Mouse (Mus musculus) myocyte (in vitro differentiated cells): ENCODE results near the gene Peli2. TPM values are rescaled to one million over a fixed set of nuclear protein-coding genes. Genes with fewer than 3 reads are reported as not detected.

Source experiments
- H3K27me3 ChIP-seq: one replicate; pipeline ENCODE4 v1.6.1; 2011; ENCODE audit not compliant: control insufficient read depth, insufficient read depth, insufficient read length
- H3K36me3 ChIP-seq: one replicate; pipeline ENCODE4 v1.6.1; 2011; ENCODE audit not compliant: control insufficient read depth, insufficient read depth
- H3K4me2 ChIP-seq: one replicate; pipeline ENCODE4 v1.6.1; 2011; ENCODE audit warnings: low read depth, control low read depth
- H3K4me3 ChIP-seq: one replicate; pipeline ENCODE4 v1.5.1; 2011; ENCODE audit warnings: mild to moderate bottlenecking, control low read depth, moderate library complexity
- H3K79me2 ChIP-seq: one replicate; pipeline ENCODE4 v1.6.1; 2011; ENCODE audit not compliant: control insufficient read depth, insufficient read depth
- H3ac ChIP-seq: one replicate; pipeline ENCODE4 v1.6.1; 2011; ENCODE audit not compliant: control insufficient read depth, insufficient read length
- CEBPB ChIP-seq: IDR thresholded peaks from 2 replicates; pipeline ENCODE4 v1.6.1; 2011; ENCODE audit warnings: mild to moderate bottlenecking, moderate library complexity; ENCODE audit not compliant: poor library complexity, insufficient read depth, severe bottlenecking
- E2F4 ChIP-seq: IDR thresholded peaks from one replicate; pipeline ENCODE4 v1.6.1; 2011; ENCODE audit warnings: mild to moderate bottlenecking, control low read depth, moderate library complexity; ENCODE audit not compliant: insufficient read depth
- MAX ChIP-seq: IDR thresholded peaks from one replicate; pipeline ENCODE4 v1.6.1; 2011; ENCODE audit warnings: low read depth, mild to moderate bottlenecking, control low read depth
- MYOD1 ChIP-seq, 3 experiments: IDR thresholded peaks; one replicate each; pipeline ENCODE4 v1.6.1; 2011; ENCODE audit warnings: control low read depth in 2 of 3, low read depth in 2 of 3, mild to moderate bottlenecking in 2 of 3, moderate library complexity in 1 of 3; ENCODE audit not compliant: insufficient read length in 2 of 3, control insufficient read depth in 1 of 3
- MYOG ChIP-seq, 3 experiments: IDR thresholded peaks; one replicate each; pipeline ENCODE4 v1.6.1; 2011; ENCODE audit warnings: control low read depth in 2 of 3, low read depth in 2 of 3, mild to moderate bottlenecking in 2 of 3; ENCODE audit not compliant: insufficient read length in 2 of 3, control insufficient read depth in 1 of 3, insufficient read depth in 1 of 3
- POLR2A ChIP-seq: IDR thresholded peaks from one replicate; pipeline ENCODE4 v1.6.1; 2011; ENCODE audit warnings: low read depth, mild to moderate bottlenecking, control low read depth, moderate library complexity; ENCODE audit not compliant: insufficient read length
- POLR2AphosphoS2 ChIP-seq: IDR thresholded peaks from one replicate; pipeline ENCODE4 v1.6.1; 2011; ENCODE audit warnings: low read depth, control low read depth; ENCODE audit not compliant: insufficient read length
- REST ChIP-seq: IDR thresholded peaks from one replicate; pipeline ENCODE4 v1.6.1; 2011; ENCODE audit warnings: mild to moderate bottlenecking, control low read depth, moderate library complexity; ENCODE audit not compliant: insufficient read depth, insufficient read length
- SRF ChIP-seq: IDR thresholded peaks from one replicate; pipeline ENCODE4 v1.6.1; 2011; ENCODE audit warnings: low read depth; ENCODE audit not compliant: control insufficient read depth, insufficient read length
- TCF12 ChIP-seq: IDR thresholded peaks from one replicate; pipeline ENCODE4 v1.6.1; 2011; ENCODE audit warnings: mild to moderate bottlenecking, control low read depth; ENCODE audit not compliant: poor library complexity, insufficient read depth, severe bottlenecking
- TCF3 ChIP-seq: IDR thresholded peaks from one replicate; pipeline ENCODE4 v1.6.1; 2011; ENCODE audit warnings: low read depth, control low read depth; ENCODE audit not compliant: insufficient read length
- USF1 ChIP-seq: IDR thresholded peaks from one replicate; pipeline ENCODE4 v1.6.1; 2011; ENCODE audit warnings: low read depth, mild to moderate bottlenecking, control low read depth, moderate library complexity
- polyA plus RNA-seq: library from polyadenylated mRNA; unstranded; fragments of >200 nt; fragmentation: generic; extraction: Trizol; gene quantifications from one replicate; pipeline ENCODE4 v1.2.1, GENCODE M21; 2012; ENCODE audit warnings: missing spikeins

Peli2 gene
- polyA plus RNA-seq, 1 experiment = 15.8 TPM

DNA sequence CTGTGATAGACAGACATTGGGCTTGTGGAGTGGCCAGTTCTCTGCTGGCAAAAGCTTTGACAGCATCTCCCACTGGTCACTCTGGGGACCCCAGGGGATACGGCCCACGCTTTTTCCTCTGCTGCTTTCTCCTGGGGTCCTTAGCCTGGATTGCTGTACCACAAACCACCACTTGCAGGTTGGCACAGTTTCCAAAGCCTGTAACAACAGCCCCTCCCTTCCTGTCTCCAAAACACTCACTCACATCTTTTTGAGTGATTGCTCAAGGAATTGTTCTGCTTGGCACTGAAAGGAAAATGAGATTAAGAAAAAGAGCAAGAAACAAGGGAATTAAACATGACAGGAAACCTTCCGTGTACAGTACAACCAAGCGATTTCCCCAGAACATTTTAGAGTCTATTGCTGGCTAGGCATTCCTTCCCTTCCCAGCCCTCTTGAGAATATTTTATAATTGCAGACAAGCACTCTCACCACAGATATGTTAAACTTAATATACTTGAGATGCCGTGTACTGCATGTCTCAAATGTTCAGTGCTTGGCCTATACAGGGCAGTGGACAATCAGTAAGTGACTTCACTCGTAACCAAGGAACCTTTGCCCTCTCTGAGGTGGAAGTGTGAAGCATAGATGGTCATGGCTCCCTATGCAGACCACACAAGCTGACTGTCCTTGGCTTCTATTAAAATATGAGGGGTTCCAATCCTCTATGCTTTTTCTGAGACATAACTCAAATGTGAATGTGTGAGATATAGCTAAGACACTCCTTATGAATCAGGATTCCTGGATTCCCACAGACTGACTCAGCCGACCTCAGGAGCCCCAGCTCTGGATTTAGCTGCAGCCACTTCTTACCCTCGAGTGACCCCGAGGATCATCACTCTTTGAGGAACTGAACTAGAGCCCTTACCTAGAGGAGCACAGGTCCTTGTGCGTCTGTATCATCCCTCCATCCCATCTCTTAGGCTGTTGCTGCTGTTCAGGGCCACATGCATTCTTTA lies 169.3 kb downstream of the Peli2 start:
- no peaks in the 10 kb centered on the region for H3K36me3 ChIP-seq
- H3K27me3 ChIP-seq = no peaks in the 10 kb centered on the region
- H3K4me3 ChIP-seq = no peak overlapping the region
- H3ac ChIP-seq = no peak overlapping the region
- no peaks in the 10 kb centered on the region for H3K79me2 ChIP-seq
- TF ChIP-seq CEBPB (peak; percentile 29; the same call in 1 of the 2 replicates), POLR2A (no peak)
- H3K4me2 ChIP-seq = peak overlapping the region; percentile 66

DNA sequence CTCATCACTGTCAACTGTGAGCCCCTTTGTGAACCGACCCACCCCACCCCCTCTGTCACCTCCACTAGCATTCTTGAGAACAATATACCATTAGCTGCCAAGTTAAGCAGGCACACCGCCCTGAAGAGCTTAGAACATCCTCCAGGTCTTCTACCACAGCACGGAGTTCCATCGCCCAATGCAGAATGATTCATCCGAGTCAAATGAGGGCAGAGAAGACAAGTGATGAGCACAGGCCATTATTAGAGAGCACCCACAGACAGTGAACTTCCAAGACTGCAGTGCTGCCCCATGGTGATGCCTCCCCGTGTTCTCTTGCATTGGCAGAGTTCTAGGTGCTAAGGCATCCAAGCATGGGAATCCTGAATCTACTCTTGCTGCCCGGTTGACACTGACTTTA lies 172.9 kb downstream of the Peli2 start:
- no peak overlapping the region for H3K4me3 ChIP-seq
- H3K27me3 ChIP-seq = no peaks in the 10 kb centered on the region
- TF ChIP-seq TCF12 = no peak
- no peak overlapping the region for H3K4me2 ChIP-seq
- no peak overlapping the region for H3ac ChIP-seq
- H3K79me2 ChIP-seq = no peaks in the 10 kb centered on the region
- H3K36me3 ChIP-seq = no peaks in the 10 kb centered on the region

GRCm38 (mm10) chr14:48295410-48295809 lies 174.8 kb downstream of the Peli2 start:
- TF ChIP-seq CEBPB = no peak
- no peak for TF ChIP-seq E2F4
- TF ChIP-seq REST = no peak
- no peak for TF ChIP-seq TCF3
- TF ChIP-seq POLR2AphosphoS2 = no peak
- no peak for TF ChIP-seq POLR2A
- Histone ChIP-seq H3K4me2 (peak overlapping the region; percentile 94), H3K4me3 (no peak overlapping the region), H3ac (no peak overlapping the region), H3K36me3 (no peaks in the 10 kb centered on the region), H3K79me2 (no peaks in the 10 kb centered on the region), H3K27me3 (no peaks in the 10 kb centered on the region)

DNA sequence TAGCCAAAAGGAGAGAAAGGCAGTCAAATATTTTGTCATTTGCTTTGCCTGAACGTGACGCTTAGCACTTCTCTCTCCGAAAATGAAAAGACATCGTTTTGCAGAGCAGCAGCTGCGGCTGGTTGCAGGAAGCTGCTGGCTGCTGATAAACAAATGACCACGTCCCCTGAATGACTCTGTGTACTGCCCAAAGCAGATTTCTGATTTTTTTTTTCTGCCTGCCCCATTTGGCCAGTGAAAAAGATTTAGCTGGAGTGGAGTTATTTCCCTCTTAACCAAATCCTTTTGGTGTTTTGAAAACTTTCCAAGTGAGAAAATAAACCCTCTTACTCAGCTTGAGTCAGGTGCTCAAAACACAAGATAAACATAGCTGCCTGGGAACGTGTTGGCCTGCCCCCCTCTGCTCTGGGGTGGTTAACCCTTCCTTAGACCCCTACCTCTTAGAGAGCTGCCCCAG lies 175.2 kb downstream of the Peli2 start:
- peak overlapping the region; percentile 94 for H3K4me2 ChIP-seq
- no peaks in the 10 kb centered on the region for H3K36me3 ChIP-seq
- no peaks in the 10 kb centered on the region for H3K27me3 ChIP-seq
- no peaks in the 10 kb centered on the region for H3K79me2 ChIP-seq
- H3ac ChIP-seq = no peak overlapping the region
- H3K4me3 ChIP-seq = no peak overlapping the region
- TF ChIP-seq MYOG (IDR thresholded peaks at IDR 0.05; ENCODE audit: control insufficient read depth in 1 of 3, insufficient read depth in 1 of 3, insufficient read length in 2 of 3, low read depth in 2 of 3) (peak in 2 of 3 experiments; percentile 24 to 55), MYOD1 (IDR thresholded peaks at IDR 0.05; ENCODE audit: control insufficient read depth in 1 of 3, insufficient read length in 2 of 3, low read depth in 2 of 3) (peak in 2 of 3 experiments; percentile 52 to 63), POLR2A (no peak), CEBPB (no peak), USF1 (peak; percentile 49), SRF (no peak)

DNA sequence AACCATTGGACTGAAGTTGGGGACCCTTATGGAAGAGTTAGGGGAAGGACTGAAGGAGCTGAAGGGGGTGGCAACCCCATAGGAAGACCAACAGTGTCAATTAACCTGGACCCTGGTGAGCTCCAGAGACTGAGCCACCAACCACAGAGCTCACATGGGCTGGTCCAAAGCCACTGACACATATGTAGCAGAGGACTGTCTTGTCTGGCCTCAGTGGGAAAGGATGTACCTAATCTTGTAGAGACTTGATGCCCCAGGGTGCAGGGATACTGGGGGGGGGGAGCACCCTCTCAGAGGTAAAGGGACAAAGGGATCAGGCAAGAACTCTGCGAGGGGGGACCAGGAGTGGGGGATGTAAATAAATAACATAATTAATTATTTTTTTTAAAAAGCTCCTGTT lies 176.2 kb downstream of the Peli2 start:
- H3K4me2 ChIP-seq = no peak overlapping the region
- no peak overlapping the region for H3ac ChIP-seq
- H3K79me2 ChIP-seq = no peaks in the 10 kb centered on the region
- no peaks in the 10 kb centered on the region for H3K36me3 ChIP-seq
- no peaks in the 10 kb centered on the region for H3K27me3 ChIP-seq
- TF ChIP-seq MYOD1 (IDR thresholded peaks at IDR 0.05; ENCODE audit: control insufficient read depth in 1 of 3, insufficient read length in 2 of 3, low read depth in 2 of 3) = no peak
- TF ChIP-seq TCF3 = no peak
- no peak for TF ChIP-seq POLR2A
- TF ChIP-seq REST = no peak
- no peak for TF ChIP-seq E2F4
- TF ChIP-seq POLR2AphosphoS2 = no peak
- TF ChIP-seq MYOG (IDR thresholded peaks at IDR 0.05; ENCODE audit: control insufficient read depth in 1 of 3, insufficient read depth in 1 of 3, insufficient read length in 2 of 3, low read depth in 2 of 3) = no peak
- no peak for TF ChIP-seq TCF12
- TF ChIP-seq MAX = no peak
- TF ChIP-seq USF1 = no peak
- no peak for TF ChIP-seq SRF
- TF ChIP-seq CEBPB = no peak
- H3K4me3 ChIP-seq = no peak overlapping the region
